Comparison of ENCODE assay signal across 1 mouse cellular context in genomic region chr6:34938280-34938928, GRCm38 (mm10).
TF ChIP-seq lines count a peak whose summit lies in the region.

No protein-coding gene starts in this region.

TF ChIP-seq in CH12.LX, 34 proteins besides CTCF, POLR2A, EP300 and RAD21 (continued from another document):
- TF ChIP-seq NELFE (IDR thresholded peaks at IDR 0.05; ENCODE audit: low read depth, low read length) (peak; percentile 58; the same call in 1 of the 2 replicates), MYC (IDR thresholded peaks at IDR 0.05; ENCODE audit: low read depth, low read length) (peak; percentile 53; the same call in 1 of the 2 replicates), CHD1 (IDR thresholded peaks at IDR 0.05; ENCODE audit: low read depth, low read length) (peak; percentile 96), TCF12 (IDR thresholded peaks at IDR 0.05; ENCODE audit: low read depth, low read length) (peak; percentile 46; the same call in 1 of the 2 replicates)
TF ChIP-seq in CH12.LX: peak in this region for 23.
